Mouse (Mus musculus): ENCODE data around the gene Cxcr5. TPM values are rescaled to one million over a fixed set of nuclear protein-coding genes. Genes with fewer than 3 reads are reported as not detected.
"Not testable (repeated sequence)": the region's sequence is repeated elsewhere in the genome, so short reads cannot be mapped to it uniquely, and the experiment has no call there.

The Cxcr5 gene
- total RNA-seq, 2 experiments from 2014 or later: 0.23 TPM; not detected in 1

DNA sequence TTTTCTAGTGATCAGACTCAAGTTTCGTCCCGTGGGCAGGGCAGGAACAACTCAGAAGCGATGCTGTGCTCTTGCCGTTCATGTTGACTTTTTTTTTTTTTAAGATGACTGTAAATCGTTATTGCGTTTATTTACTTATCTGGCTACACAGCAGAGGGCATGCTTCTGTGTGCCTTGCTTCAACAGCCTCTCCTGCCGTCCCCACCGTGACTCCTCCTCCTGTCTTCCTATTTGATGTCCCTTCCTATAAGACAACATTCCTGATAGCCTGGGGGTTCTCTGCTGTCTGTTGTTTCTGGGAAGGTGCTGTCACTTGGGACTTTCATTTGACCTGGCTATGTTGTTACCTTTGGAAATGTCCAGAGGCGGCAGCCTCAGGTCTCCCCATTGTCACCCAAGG is 26.9 kb upstream of the Cxcr5 start:
- DNase-seq (ENCODE audit: low spot score in 2 of 2): no peak

DNA sequence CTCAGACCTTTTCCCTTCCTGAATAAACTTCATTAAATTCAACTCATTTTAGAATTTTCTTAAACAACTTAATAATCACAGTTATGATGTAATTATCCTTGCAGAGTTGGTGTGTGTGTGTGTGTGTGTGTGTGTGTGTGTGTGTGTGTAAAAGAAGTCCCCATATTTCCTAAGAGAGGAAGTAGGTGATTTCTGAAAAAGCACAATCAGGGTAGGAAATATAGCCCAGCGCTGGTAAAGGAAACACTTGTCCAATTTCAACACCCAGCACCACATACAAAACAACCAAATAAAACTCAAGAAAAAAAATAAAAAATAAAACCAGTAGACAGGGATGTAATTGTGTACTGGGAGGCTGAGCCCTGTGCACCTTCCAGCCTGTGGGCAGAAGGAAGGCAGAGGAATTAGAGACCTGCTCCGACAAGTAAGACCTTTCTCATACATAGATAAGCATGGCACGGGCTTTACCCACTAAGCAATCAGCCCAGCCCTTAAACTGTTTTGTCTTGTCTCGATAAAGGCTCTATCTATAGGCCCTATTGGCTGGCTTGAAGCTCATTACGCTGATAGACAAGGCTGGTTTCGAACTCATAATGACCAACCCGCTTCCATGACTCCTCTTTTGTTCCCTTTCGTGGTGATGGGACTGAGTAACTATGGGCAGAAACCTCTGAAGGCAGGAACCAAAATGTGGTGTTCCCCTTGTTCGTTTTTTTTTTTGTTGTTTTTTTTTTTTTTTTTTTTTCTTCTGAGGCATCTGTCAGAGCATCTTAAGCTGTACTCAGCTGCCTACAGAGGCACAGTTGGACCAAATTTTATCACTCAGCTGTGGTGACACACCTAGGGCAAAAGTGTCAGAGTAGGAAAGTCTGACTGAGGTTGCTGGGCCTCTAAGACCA is 25.8 kb upstream of the Cxcr5 start:
- no peak for DNase-seq (ENCODE audit: low spot score in 2 of 2)

DNA sequence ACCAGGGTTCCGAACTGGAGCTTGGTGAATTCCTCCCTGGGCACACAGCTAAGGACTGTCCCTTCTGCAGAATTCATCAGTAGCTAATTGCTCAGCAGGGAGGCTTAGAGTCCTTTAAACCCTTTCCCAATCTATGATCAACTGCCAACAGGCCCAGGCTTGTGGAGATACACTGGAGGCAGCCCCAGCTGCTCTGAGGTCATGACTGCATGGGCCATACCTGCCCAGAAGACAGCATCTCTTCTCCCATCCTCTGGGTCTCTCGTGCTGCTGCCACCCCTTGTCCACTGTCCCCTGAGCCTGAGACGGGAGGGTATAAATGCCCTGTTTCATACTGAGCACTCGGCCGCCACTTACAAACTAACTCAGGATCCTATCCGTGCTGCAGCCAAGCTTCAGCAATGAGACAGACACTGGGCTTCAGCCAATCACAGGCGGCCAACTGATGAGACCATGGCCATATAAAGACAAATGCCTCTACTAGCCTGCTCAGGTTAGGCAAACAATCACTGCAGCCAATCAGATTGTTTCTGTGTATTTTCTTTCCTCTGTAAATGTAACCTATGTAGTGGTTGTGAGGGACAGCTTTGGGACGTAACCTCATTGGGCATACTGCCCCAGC is 25.1 kb upstream of the Cxcr5 start:
- DNase-seq (ENCODE audit: low spot score in 2 of 2): no peak

DNA sequence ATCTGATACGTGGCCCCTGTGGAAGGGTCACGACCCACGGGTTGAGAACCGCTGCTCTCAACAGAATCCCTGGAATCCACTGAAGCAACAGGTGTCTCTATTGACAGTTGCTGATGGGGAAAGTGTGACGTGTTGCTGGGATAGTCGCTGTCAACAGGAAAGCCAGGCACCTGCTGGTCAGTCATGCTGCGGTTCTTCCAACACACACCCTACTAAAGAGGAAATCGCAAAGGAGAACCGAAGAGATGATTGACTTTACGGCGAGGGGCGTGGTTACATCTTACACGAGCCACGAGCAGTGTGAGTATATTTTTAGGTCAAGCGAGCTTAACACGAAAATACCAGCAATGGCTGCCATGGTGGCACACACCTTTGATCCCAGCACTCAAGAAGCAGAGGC is 20.7 kb upstream of the Cxcr5 start:
- DNase-seq (ENCODE audit: low spot score in 2 of 2): no peak

DNA sequence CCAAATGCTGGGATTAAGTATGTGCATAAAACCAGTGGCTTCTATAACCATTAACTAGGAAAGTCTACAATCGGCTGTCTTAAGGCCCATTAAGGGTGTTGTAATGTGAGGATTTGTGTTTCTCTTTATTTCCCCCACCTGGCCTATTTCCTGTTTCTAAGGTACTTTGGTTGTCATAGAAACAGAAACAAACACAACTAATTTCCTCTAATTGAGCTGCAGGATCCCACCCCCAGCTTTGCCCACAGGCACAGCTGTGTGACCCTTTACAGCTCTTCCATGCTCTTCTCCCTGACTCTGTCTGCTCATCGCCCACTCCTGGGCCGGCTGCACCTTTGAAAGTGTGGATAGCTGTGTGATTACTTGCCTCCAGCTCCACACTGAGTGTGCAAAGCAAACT is 19.7 kb upstream of the Cxcr5 start:
- DNase-seq (ENCODE audit: low spot score in 2 of 2): no peak

DNA sequence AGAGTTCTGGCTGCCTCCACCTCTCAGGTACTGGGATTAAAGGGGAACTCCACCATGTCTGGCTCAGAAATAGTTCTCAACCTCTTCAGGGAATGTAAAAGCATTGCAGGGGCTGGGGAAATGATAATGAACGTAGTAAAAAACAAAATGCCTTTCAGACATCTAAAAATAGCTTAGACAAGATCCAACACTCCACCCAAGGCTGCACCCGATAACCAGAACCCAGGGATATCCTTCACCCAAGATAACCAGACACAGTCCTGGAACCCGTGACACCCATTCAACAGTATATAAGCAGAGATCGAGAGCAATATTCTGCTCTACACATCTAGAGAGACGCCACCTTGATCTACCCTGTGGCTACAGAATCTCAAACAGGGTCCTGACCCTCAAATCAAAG is 18.4 kb upstream of the Cxcr5 start:
- DNase-seq (ENCODE audit: low spot score in 2 of 2): no peak

DNA sequence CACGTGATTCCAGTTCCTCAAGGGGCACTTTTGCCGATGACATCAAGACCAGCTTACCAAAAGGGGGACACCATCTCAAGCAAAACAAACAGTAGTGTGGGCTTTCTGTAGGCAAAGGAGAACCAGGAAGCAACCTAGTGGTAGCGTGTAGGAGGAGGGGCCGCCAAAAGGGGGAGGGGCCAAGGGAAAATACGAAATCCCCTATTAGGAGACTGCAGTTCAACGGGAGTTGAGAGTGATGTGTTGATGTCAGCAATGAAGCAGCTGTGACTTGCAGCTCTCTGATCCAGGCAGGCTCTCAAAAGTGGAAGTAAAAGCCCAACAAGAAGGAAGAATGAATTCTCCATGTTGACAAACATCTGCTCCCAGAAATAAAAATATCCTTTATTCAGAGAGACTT is 17.7 kb upstream of the Cxcr5 start:
- no peak for DNase-seq (ENCODE audit: low spot score in 2 of 2)

DNA sequence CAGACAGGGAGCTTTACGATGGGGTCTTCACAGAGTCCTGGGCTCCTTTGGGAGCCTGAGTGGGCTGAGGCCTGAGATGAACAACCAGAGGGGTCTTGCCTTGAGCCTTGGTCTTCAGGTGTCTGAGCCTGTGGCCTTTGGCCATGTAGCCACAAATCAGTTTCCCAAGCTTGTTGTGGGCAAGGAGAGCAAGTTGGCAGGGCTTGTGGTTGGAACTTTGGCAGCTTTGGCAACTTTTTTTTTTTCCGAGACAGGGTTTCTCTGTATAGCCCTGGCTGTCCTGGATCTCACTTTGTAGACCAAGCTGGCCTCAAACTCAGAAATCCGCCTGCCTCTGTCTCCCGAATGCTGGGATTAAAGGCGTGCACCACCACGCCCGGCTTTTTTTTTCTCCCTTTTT is 14.4 kb upstream of the Cxcr5 start:
- not testable (repeated sequence) for DNase-seq (ENCODE audit: low spot score in 2 of 2)

DNA sequence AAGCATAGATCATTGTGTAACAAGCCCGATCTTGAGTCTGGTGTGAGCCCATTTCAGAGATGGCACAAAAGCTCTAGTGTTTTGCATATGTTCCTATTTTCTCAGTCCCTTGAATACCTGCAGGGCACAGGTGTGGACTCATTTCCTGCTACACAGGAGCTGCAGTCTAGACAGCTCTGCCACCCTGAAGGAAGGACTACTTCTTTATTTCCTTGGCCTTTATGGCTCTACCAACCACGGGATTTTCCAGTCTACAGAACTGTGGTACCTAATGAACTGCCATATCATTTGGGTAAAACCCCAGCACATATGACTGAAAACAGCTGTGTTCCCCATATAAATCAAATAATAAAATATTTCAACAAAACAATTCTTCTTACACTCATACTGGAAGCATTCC is 13.4 kb upstream of the Cxcr5 start:
- DNase-seq (ENCODE audit: low spot score in 2 of 2): no peak

DNA sequence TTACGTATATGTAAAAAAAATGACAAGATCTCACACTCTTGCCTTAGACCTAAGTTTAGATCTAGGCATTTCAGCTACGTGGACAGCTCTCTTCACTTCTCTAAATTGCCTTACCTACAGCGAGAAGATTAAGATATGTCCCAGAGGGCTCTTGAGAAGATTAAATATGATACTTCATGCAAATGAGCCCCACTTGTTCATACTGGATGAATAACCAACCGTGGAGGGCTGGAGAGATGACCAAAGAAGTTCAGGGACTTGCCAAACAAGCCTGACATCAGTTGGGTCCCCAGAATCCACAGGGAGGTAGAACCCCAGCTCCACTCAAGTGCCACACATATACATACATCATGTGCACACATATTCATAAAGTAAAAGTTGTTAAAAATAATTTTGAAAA is 11.6 kb upstream of the Cxcr5 start:
- no peak for DNase-seq (ENCODE audit: low spot score in 2 of 2)

DNA sequence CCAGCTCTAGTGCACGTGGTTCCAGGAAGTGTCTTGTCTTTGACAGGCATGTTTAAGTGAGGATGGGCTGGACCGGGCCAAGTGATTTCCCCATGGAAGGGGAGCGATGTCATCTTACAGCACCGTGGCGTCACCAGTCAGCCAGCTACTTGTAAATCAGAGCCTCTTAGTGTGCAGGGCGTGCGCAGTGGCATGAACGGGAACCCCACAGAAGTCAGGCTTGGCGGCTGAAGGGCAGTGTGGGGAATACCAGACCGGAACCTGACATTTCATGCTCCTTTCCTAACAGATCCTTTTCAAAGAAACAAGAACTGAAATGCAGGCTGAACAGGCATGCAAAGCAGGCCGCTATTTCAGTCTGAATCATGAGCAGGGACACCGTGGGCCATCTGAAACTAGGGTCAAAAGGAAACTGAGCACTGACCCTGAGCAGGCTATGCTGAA is 9.3 kb upstream of the Cxcr5 start:
- DNase-seq (ENCODE audit: low spot score in 2 of 2): no peak

DNA sequence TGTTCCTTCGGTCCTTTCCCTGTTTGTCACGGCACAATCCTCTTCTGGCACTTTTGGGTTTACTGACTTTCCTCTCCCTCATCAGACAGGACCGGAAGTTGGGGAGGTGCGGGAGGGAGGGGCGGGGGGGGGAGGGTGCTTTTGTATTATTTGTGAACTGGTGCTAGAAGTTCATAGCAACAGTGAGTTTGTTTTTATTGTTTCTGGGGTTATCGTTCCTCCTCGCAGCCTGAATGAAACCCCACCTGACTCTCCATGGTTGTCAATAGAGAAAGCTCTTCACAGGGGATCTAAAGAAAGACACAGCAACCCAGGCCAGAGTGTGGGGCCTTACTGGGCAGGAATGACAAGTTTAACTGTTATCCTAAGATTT is 6.4 kb upstream of the Cxcr5 start:
- DNase-seq (ENCODE audit: low spot score in 2 of 2): no peak

DNA sequence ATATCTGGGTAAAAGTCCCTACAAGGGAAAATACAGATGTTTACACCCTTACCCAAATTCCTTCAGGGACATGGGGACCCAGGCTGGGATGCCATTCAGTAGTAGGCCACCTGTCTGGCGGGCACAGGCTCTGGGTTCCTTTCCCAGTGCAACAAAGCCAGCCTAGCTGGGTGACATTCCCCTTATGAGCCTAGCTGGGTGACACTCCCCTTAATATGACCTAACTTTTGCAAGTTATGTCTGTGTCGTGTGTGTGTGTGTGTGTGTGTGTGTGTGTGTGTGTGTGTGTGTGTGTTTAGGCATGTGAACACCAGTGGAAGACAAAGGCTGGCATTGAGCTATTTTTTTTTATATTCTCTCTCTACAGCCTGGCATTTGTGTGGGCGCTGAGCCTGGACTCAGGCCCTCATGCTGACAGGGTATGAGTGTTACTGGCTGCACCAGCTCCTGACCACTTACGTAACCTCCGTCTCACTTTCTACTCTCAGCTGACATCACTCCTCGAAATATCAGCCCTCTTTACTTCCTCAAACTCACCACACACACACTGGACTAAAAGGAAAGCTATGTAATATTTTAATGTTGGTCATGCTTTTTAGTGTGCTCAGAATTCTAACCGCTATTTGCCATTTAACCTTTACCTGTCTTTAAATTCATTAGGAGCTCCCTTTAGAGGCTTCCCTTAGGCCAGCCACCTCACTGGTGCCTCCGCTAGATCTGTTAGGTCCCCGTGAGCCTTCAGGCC is 5.8 kb upstream of the Cxcr5 start:
- no peak for DNase-seq (ENCODE audit: low spot score in 2 of 2)

DNA sequence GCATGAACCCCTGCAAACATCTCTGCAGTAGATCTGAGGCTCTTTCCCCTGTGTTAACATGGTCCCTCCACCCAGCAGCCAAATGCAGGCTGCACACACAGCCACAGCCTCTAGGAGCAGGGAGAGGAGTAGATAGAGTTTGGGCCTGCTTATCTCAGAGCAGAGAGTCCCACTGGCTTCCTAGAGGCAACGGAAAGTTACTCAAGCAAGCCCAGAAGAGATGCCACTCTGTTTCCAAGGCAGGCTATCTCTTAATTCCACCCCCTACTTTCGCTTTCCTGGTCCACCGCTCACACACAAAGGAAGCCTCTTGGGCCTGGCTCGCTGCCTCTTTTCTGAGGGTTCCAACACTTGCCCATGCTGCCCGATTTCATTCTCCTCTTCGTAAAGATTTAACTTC is 3.7 kb upstream of the Cxcr5 start:
- no peak for DNase-seq (ENCODE audit: low spot score in 2 of 2)

DNA sequence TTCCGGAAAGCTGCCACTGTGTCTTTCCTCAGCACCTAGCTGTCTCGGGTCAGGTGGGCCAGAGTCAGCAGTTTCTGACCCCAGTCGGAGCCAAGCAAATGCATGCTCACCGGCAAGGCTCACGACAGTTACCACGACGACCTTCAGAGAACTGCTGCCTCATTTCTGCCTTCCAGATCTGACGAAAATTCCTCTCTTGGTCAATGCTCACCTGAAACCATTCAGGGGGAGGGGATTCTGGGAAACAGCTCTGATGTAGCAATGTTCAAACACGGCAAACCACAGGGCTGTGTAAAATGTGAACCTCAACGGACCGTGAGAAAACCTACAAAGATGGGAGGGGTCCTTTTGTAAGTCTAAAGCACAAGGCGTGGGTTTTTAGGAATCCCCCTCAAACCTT is 1.3 kb upstream of the Cxcr5 start:
- DNase-seq (ENCODE audit: low spot score in 2 of 2): no peak

DNA sequence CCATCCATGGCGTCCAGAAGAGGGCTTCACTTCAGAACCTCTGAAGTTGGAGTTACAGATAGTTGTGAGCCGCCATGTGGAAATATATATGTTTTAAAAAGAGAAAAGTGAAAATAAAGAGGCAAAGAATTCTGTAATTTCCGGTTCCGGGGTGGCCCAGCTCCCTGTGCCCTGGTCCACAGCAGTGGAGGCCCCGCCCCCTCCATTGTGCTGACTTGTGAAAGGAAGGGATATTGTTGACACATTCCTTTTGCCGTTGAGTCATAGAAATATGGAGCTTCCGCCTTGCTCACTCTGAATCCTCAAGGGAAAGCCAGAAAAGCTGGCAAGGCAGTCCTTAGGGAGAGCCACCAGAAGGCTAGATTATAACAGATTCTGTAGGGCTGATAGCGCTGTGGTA is 9.5 kb downstream of the Cxcr5 start:
- DNase-seq (ENCODE audit: low spot score in 2 of 2): no peak

DNA sequence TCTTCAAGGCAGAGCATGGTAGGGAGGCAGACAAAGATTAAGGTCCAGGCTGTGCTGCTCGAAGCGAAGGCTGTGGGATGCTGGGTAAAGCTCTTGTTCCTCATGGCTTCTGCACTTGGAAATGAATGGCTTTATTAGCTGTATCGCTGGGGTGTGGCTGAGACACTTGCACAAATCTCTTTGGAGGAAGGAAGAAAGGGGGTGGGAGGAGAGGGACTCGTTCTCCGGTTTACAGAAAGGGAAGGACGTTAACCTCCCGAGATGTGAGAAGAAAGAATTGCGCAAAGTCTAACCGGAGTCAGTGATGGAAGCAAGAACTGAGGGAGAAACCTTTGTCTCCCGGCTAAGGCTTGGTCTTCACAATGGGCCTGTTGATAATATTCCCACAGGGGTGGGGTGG is 10.5 kb downstream of the Cxcr5 start:
- no peak for DNase-seq (ENCODE audit: low spot score in 2 of 2)

DNA sequence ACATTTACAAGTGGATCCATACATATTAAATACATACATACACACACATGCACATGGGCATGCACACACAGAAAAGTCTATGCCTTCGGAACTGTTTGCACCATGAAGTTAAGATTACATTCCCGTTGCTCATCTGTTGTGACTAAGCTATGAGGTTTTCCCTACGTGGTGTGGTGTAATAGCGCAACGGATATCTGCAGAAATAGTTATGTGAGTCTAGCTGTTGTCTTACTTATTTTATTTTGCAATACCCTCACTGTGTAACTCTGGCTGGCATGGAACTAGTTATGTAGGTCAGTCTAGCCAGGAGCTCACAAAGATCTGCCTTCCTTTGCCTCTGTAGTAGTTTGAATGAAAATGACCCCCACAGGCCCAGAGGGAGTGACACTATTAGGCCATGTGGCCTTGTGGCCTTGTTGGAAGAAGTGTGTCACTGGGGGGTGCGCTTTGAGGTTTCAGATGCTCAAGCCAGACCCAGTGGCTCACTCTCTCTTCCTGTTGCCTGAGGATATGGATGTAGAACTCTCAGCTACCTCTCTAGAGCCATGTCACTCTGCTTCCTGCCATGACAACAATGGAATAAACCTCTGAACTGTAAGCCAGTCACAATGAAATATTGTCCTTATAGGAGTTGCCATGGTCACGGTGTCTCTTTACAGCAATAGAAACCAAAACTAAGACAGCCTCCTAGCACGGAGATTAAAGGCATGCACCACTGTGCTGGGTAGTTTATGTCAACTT is 13.1 kb downstream of the Cxcr5 start:
- no peak for DNase-seq (ENCODE audit: low spot score in 2 of 2)

DNA sequence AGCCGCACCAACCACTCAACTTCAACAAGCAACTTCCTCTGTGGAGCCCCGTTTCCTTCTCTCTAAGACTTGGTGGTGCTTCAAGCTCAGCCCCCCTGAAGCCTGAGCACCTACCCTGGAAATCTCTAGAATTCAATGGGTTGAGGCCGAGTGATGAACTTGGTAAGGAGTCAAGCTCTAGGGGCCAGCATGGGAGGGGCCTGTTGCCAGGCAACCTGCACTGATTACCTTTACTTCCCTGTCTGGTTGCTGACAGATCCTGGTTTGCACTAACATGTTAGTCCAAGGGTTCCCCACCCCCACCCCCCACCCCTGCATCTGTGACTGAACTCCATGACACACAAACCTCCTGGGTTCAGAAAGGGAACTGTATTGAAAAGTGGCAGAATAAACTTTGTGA is 16.7 kb downstream of the Cxcr5 start:
- no peak for DNase-seq (ENCODE audit: low spot score in 2 of 2)

DNA sequence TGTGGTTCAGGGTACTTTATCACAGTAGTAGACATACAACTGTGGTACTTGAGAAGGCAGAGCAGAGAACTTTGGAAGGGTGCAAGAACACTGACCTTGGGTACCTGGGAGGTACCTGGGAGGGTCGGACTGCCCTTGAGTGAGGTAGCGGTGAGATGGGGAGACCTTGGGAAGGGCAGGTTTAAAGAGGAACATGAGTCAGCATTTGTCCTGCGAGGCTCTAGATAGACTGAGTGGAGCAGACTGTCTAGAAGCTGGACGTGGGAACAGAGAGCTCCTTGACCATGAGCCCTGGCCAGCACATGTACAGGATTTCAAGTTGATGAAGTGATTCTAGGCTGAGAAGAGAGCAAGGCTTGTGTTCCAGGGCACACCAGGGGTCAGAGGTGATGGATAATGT is 19.3 kb downstream of the Cxcr5 start:
- DNase-seq (ENCODE audit: low spot score in 2 of 2): no peak

DNA sequence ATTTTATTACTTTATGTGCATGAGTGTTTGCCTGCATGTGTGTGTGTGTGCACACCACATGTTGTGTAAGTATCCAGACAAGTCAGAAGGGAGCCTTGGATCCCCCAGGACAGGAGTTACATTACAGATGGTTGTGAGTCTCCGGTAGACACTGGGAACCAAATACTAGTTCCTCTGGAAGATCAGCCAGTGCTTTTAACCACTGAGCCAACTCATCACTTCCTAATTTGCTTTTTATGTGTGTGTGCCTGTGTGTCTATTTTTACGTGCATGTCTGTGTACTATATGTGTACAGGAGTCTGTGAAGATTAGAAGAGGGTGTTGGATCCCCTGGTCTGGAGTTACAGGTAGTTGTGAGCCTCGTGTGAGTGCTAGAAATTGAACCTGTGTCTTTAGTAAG is 21.0 kb downstream of the Cxcr5 start:
- DNase-seq (ENCODE audit: low spot score in 2 of 2): no peak
